Mouse (Mus musculus) naive thymus-derived CD4-positive, alpha-beta T cell, adult 2 months (primary cell): Measurements from ENCODE around the gene Gm49711.
"Not testable (repeated sequence)": the region's sequence is repeated elsewhere in the genome, so short reads cannot be mapped to it uniquely, and the experiment has no call there.

Experiments
- DNase-seq: peaks from one replicate; pipeline ENCODE4 v3.0.0-alpha.2; 2011; ENCODE audit warnings: low read depth

The Gm49711 gene

GRCm38 (mm10) chr16:92179306-92179705, 121.2 kb downstream of the Gm49711 start:
- no peak for DNase-seq

GRCm38 (mm10) chr16:92183477-92183876, 125.4 kb downstream of the Gm49711 start:
- DNase-seq: no peak

GRCm38 (mm10) chr16:92190603-92191002, 132.5 kb downstream of the Gm49711 start:
- DNase-seq: no peak

- DNase-seq: no peak
These were observed 137.0 kb downstream of the Gm49711 start for GRCm38 (mm10) chr16:92195094-92195493.

- no peak for DNase-seq
These were observed 138.7 kb downstream of the Gm49711 start for GRCm38 (mm10) chr16:92196741-92197331.

- DNase-seq: no peak
These were observed 142.5 kb downstream of the Gm49711 start for GRCm38 (mm10) chr16:92200615-92201014.

GRCm38 (mm10) chr16:92203599-92203998, 145.5 kb downstream of the Gm49711 start:
- no peak for DNase-seq

- DNase-seq: no peak
These were observed 151.2 kb downstream of the Gm49711 start for GRCm38 (mm10) chr16:92209291-92209781.

- not testable (repeated sequence) for DNase-seq
These were observed 152.2 kb downstream of the Gm49711 start for GRCm38 (mm10) chr16:92210316-92210715.

GRCm38 (mm10) chr16:92213911-92214310, 155.8 kb downstream of the Gm49711 start:
- not testable (repeated sequence) for DNase-seq

GRCm38 (mm10) chr16:92215599-92216390, 157.7 kb downstream of the Gm49711 start:
- no peak for DNase-seq

GRCm38 (mm10) chr16:92220754-92221153, 162.6 kb downstream of the Gm49711 start:
- no peak for DNase-seq

- DNase-seq: no peak
These were observed 170.3 kb downstream of the Gm49711 start for GRCm38 (mm10) chr16:92228332-92228919.

- no peak for DNase-seq
These were observed 172.4 kb downstream of the Gm49711 start for GRCm38 (mm10) chr16:92230476-92230931.

GRCm38 (mm10) chr16:92234530-92234929, 176.4 kb downstream of the Gm49711 start:
- DNase-seq: no peak

GRCm38 (mm10) chr16:92235222-92235621, 177.1 kb downstream of the Gm49711 start:
- DNase-seq: no peak
